Mouse (Mus musculus): ENCODE measurements at regions not wholly inside any gene's neighbourhood (a gene's known extent, or its start where the extent isn't known, plus 50 kb on each side); places are given as distances from the start of the nearest gene placed in this dataset.

GRCm38 (mm10) chr1:56063474-56063873 is 573.8 kb downstream of the Hsfy2 start:
- Histone ChIP-seq H3K9me3 (no peaks in the 10 kb centered on the region), H3K4me3 (replicated peaks) (no peak overlapping the region), H3K4me2 (no peak overlapping the region), H3K9ac (no peak overlapping the region), H3K27ac (no peak overlapping the region), H3K36me3 (no peaks in the 10 kb centered on the region), H3K27me3 (replicated peaks) (no peaks in the 10 kb centered on the region), H3K4me1 (no peaks in the 10 kb centered on the region)
- no peak for ATAC-seq (ENCODE audit: insufficient read depth, low FRiP score, low read depth)
- WGBS, result 64% methylated on average over 3 of the region's 3 CpGs

All from stomach, embryonic 15.5 days (tissue).